Mouse (Mus musculus): Measurements from ENCODE around the gene Fgd6. TPM values are rescaled to one million over a fixed set of nuclear protein-coding genes. Genes with fewer than 3 reads are reported as not detected.

The Fgd6 gene
- total and polyA plus RNA-seq, 3 experiments: 1.4 to 28.3 (median 7.5) TPM

DNA sequence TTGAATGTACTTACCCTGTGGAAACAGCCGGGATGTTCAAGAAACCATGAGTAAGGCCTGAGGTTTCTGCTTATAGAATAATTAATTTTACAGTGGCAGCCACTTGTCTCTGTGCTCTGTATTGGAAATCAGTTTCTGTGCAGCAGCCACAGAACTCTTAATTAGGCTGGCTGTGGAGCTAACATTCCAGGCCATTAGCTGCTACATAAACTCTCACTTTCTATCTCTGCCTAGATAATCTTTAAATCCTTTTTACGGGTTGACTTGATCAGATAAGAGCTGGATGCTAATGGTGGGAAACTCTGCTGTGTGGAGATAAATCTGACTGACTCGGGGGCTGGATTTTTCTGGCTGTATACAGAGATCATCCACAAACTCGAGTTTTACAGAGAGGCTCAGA is 147.4 kb downstream of the Fgd6 start:
- Histone ChIP-seq H3K36me3 (replicated peaks) (peaks cover 43% of the 10 kb centered on the region), H3K9me3 (replicated peaks) (no peaks in the 10 kb centered on the region), H3K27me3 (ENCODE audit: insufficient read depth, low read length) (no peaks in the 10 kb centered on the region), H3K4me1 (ENCODE audit: insufficient read depth, low read depth, low read length) (no peaks in the 10 kb centered on the region), H3K4me3 (ENCODE audit: low read depth, low read length) (no peak overlapping the region)
- ATAC-seq (ENCODE audit: extremely low read depth, insufficient number of reproducible peaks, low FRiP score, poor library complexity, severe bottlenecking): no peak
- no peak for TF ChIP-seq TAL1 (conservative IDR thresholded peaks at IDR 0.05; ENCODE audit: low read depth, low read length)
- no peak for TF ChIP-seq GATA1 (IDR thresholded peaks at IDR 0.05; ENCODE audit: borderline replicate concordance, low read length)
- no peak for TF ChIP-seq CTCF (IDR thresholded peaks at IDR 0.05; ENCODE audit: low read depth, low read length)
- TF ChIP-seq POLR2AphosphoS5 (IDR thresholded peaks at IDR 0.05; ENCODE audit: insufficient replicate concordance, low read depth, low read length): no peak
- TF ChIP-seq GATA2 (IDR thresholded peaks at IDR 0.05; ENCODE audit: borderline replicate concordance, low read depth, low read length): no peak
- no peak for DNase-seq (ENCODE audit: low spot score)

Other genes starting within 250 kb of the Fgd6 start
- gene Usp44, start 204.4 kb upstream of the Fgd6 start, total RNA-seq (2014; fragmentation: Nextera tagmentation): 13.7 and 15.0 TPM in 2 replicates
- gene Usp44, start 204.4 kb upstream of the Fgd6 start, total RNA-seq (2017): 5.1 and 6.2 TPM in 2 replicates
- 1.6 and 2.5 TPM in 2 replicates for gene Usp44, start 204.4 kb upstream of the Fgd6 start, polyA plus RNA-seq (2012)
- 963 and 1,004 TPM in 2 replicates for gene Metap2, start 138.9 kb upstream of the Fgd6 start, total RNA-seq (2014; fragmentation: Nextera tagmentation)
- 415 and 523 TPM in 2 replicates for gene Metap2, start 138.9 kb upstream of the Fgd6 start, total RNA-seq (2017)
- 728 and 853 TPM in 2 replicates for gene Metap2, start 138.9 kb upstream of the Fgd6 start, polyA plus RNA-seq (2012)
- gene Vezt, start 184 bp upstream of the Fgd6 start, total RNA-seq (2014; fragmentation: Nextera tagmentation): 30.6 and 35.7 TPM in 2 replicates
- 13.2 and 13.4 TPM in 2 replicates for gene Vezt, start 184 bp upstream of the Fgd6 start, total RNA-seq (2017)
- gene Vezt, start 184 bp upstream of the Fgd6 start, polyA plus RNA-seq (2012): 2.9 and 3.5 TPM in 2 replicates
- 12.2 and 12.6 TPM in 2 replicates for gene Nr2c1, start 112.0 kb downstream of the Fgd6 start, total RNA-seq (2014; fragmentation: Nextera tagmentation)
- gene Nr2c1, start 112.0 kb downstream of the Fgd6 start, total RNA-seq (2017): 4.8 and 5.1 TPM in 2 replicates
- gene Nr2c1, start 112.0 kb downstream of the Fgd6 start, polyA plus RNA-seq (2012): 0.80 and 1.1 TPM in 2 replicates
- 152 and 233 TPM in 2 replicates for gene Ndufa12, start 162.7 kb downstream of the Fgd6 start, total RNA-seq (2014; fragmentation: Nextera tagmentation)
- gene Ndufa12, start 162.7 kb downstream of the Fgd6 start, total RNA-seq (2017): 269 and 271 TPM in 2 replicates
- 892 and 1,002 TPM in 2 replicates for gene Ndufa12, start 162.7 kb downstream of the Fgd6 start, polyA plus RNA-seq (2012)

Measured in G1E (cell line).